Mouse (Mus musculus): ENCODE measurements at regions not wholly inside any gene's neighbourhood (a gene's known extent, or its start where the extent isn't known, plus 50 kb on each side); places are given as distances from the start of the nearest gene placed in this dataset.

DNA sequence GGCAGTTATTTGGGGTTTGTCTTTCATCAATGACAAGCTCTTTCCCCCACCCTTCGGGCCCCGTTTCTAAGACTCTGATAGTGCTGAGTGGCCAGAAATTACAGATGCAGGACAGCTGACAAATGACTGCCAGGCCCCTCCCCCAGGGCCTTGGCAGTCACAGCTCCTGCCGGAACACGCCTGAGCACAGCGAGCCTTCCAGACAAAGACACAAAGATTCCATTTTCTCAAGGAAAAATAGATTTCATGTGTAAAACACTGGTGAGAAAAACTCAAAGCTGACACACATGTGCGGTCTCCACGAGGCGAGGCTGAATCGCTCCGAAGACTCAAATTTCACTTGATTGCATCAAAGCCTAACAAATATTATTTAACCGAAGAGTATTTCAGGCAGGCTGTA is 247.6 kb downstream of the Ptprc start:
- no peak for DNase-seq (ENCODE audit: low read depth)

DNA sequence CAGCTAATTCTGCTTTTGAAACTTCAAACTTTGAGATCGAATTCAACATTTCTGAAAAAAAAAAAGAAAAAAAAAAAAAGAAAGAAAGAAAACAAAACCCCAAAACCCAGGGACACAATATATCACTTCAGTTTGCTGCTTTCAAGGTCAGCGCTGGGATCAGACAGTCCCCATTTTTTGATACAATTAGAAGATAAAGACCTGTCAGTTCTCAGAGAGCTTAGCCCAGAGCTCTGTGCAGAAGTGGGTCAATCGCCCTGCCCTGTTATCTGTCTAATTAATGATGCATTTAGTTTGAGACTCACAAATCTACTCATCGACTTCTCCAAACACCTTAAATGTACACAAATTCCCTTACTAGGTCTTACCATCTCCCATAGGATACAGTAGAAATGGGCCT is 249.2 kb downstream of the Ptprc start:
- no peak for DNase-seq (ENCODE audit: low read depth)

DNA sequence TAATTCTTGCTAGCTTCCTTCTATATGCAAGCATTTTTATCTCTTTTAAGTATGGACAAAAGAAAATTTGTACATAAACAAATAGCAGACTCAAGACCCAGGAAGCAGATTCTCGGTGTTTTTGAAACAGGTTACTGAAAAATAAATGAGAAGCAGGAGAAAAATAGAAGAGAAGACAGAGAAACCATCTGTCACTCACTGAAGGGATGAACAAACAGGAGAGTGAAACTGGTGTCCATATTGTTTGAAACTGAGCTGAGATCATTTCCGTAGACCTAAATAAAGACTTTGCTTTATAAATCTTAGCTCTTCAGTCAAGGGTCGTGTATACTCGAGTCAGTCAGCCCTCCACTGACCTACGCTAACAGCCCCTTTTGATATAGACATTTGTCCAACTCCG is 251.4 kb downstream of the Ptprc start:
- DNase-seq (ENCODE audit: low read depth) = no peak

DNA sequence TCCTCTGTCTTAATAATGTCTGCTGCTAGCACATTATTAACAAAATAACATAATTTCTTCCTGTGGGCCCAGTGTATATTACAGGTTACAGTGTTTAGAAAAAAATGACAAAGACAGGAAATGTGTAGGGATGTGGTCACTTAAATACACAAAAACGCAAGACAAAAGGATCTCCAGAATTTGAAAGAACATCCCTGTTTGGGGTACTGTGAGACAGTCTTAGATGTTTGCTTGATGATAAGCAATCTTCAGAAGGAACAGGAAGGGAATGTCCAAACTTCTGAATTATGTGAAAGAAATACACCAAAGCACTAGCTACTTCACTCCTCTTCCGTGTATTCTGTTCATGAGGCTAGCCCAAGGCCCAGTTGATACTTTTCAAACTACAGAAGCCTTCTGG is 251.8 kb downstream of the Ptprc start:
- no peak for DNase-seq (ENCODE audit: low read depth)

DNA sequence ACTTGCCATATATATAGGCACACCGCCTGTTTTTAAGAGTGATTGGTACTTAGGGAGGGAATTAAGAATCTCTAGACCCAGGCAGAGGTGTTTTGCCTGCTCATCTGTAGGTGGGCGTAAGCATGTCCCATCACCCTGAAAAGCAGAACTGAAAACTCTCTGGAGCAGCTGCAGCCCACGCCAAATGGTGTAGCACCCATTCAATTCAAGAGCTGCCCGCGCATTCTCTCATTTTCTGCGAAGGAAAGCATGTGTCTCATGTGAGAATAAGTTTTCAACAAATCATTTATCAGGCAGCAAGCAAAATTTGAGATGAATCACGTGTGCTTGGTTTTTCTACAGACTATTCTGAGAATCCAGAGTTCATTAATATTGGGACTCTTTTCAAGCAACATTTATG is 252.7 kb downstream of the Ptprc start:
- DNase-seq (ENCODE audit: low read depth) = no peak

DNA sequence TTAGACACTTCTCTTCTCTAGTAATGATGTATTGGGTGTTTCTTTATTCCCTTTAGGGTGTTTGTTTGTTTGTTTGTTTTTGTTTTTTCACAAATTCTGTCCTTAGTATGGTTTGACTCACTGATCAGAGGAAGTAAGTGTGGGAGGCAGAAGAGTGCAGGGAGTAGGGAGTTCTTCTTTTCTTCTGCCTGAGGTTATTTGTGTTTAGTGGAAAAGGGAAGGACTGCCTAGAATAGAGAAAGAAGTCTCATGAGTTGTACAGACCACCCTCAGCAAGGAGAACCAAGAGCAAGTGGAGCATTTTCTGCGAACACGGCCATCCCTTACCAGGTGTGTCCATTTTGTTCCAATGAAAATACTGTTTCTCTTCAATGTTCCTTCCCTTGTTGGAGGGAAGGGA is 253.9 kb downstream of the Ptprc start:
- DNase-seq (ENCODE audit: low read depth) = no peak

DNA sequence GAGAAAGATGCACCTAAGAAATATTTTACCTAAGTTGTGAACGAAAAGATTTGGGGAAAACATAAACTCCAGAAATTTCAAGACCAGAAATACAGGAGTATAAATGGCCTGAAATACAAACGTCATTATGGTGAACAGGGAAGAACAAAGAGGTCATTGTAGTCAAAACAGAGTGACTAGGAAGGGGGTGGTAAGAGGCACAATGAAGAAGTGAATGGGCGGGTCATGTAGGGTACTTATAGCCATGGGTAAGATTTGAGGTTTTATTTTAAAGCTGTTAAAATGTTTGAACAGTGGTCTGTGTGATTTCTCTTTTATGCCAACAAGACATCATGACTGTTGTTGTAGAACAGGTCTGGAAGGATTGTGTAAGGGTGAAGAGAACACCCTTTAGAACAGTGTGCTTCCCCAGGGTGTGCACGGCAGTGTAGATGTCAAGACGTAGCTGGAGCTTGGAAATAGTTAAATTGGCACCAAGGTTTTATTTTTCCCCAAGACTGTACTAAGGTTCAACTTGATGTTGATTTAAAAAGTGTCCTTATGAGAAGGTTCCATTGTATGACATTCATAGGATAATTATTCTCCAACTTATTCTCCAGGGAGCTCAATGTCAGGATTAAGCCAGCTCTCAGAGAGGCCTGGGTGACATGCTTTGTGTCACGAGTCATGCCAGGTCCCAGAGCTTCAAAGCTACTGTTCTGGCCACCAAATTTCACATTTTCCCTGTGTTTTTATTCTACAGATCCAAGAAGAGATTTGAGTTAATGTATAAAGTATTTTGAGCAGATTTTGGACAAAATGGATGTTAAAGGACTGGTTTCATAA is 255.6 kb downstream of the Ptprc start:
- DNase-seq (ENCODE audit: low read depth) = no peak

DNA sequence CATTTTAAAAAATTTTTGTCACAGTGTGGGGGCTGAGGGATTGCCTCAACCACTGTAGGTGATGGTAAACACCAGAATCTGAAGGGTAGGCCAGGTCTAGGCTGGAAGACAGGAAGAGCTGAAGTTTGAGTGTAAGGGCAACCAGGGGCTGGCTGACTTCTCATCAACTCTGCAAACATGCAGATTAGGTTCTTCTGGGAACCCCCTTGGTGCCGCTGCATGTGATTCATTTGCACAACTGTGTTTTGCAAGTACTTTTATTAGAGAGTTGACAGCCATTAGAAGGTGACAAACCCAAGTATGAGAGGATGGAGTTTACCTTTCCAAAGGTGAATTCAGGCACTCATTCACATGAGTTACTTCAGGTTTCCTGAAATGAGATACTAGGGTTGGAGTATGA is 258.1 kb downstream of the Ptprc start:
- no peak for DNase-seq (ENCODE audit: low read depth)

DNA sequence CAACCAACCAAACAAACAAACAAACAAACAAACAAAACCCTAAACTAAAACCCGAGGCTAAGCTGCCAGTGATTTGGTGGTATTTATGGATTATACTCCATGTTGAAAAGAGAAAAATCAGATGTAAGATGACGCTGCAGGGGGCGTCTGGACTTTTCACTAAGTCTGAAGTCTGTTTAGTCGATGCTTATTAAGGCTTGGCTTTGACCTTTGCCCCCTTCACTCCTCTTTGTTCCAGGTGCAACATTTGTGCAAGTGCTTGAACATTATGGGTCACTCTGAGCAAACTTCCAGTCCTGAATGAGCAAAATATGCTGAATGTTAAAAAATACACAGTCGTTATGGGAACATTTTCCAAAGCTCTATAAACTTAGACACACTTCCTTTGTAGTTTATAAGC is 268.6 kb downstream of the Ptprc start:
- DNase-seq (ENCODE audit: low read depth) = no peak

DNA sequence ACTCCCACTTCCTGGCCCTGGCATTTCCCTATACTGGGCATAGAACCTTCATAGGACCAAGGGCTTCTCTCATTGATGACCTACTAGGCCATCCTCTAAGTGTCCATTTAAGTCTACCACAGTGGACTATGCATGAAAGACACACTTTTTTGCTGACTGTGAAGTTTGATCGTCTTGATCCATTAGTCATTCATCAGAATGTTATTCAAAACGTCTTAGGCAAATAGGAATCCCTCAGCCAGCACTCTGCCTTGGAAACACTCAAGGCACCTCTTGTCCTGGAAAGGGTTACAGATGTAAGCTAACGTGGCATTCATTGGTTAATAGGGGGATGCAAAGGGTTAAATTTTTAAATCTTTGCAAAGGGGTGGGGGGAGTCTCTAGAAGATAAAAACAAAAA is 269.0 kb downstream of the Ptprc start:
- no peak for DNase-seq (ENCODE audit: low read depth)

DNA sequence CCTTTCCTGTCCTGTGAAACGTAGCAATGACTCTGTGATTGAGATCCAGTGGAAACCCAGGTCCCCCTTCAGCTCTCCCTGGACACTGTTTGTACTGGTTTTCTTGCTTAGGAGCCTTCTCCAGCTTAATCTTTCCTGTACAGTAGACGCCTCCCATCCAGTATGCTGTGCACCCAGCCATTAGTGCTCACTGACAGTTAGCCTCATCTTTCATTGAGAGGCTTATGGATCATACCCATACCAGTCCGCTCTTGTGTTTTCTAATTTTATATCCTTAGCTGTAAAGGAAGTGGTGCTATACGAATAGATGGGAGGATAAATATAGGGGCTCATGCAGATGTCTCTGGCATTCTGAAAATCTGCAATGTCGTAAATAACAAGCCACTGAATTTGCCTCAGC is 269.9 kb downstream of the Ptprc start:
- DNase-seq (ENCODE audit: low read depth) = no peak

DNA sequence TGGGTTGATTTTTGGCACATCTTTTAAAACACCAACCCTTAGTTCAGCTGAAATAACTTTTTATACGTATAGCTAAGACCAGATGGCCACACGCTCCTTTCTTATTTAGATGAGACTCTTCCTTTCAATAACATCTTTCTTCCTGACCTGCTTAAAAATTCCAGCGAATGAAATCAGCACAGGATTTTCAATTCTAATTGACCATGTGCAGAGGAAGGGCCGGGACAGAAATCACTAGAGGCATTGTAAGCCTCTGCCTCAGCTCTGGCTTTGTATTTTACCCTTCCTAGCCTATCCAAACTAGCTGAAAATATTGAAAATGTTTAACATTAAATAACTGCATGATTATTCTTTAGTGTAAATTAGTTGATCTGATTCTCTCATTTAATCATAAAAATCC is 272.2 kb downstream of the Ptprc start:
- DNase-seq (ENCODE audit: low read depth) = no peak

DNA sequence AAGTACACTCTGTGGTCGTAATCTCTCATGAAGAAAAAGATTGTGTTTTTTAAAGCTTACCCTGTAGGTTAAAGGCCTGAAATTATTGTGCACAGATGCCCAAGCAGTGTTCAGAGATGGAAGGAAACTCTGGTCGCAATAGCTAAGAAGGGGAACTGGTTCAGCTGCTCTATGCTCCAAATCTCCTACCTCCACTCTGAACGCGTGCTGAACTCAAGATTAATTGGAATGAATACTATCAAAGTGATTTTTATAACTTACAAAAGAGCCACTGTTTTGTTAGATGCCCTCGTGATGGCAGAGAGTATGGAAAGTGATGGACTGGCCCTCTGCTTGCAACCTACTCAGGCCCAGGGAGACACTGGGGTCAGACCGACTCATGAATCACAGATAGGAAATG is 272.6 kb downstream of the Ptprc start:
- no peak for DNase-seq (ENCODE audit: low read depth)

DNA sequence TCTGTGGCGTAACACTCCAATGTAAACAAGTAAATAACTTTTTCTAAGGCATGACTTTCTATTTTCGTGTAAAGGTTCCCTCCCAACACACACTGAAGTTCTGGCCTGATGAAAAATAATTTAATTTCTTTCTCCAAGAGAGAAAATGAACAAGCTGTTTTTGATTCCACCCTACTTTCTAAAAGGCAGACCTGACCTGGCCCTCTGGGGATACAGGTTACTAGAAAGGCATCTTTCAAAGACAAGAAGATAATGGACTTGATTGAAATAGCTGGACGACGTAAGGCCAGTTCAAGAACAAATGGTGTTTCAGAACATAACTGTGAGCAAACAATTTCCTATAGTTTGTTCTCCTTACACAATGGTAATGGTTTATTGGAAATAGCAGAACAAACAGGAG is 273.5 kb downstream of the Ptprc start:
- no peak for DNase-seq (ENCODE audit: low read depth)

DNA sequence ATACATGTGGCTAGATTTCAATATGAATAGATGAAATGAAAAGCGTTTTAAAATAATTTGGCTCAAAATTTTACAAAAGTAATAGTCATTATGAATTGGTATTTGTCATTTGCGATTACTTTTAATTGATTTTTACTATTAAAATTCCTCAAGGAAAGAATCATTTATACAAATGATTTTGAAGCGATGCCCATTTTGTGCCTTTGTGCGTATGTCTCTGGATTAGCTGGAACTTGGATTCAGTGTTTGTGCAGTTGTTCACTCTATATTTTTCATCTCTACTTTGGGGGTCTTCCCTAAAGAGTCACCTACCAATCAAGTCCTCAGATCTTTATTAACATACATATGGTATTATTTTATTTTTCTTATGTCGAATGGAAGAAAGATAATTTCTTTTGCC is 274.3 kb downstream of the Ptprc start:
- no peak for DNase-seq (ENCODE audit: low read depth)

DNA sequence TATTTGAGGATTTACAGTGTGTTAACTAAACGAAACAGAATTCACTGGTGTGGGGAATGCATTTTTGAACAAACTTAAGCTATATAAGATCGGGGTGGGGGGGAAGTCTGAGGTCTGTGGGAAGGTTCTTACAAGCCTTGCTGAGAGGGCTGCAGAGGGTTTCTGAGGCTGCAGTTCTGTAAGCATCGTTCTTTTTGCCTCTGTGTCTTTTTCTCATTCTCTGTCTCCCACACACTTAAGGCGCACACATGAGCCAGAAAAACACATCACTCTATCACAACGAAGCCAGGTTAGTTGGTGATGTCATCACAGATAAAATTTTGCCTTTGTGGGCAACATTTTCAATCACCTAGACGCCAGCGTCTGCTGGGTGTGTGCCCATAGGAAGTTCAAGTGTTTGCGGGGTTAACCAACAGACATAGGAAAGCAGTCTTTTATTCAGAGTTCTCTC is 274.9 kb downstream of the Ptprc start:
- DNase-seq (ENCODE audit: low read depth) = peak; percentile 23

DNA sequence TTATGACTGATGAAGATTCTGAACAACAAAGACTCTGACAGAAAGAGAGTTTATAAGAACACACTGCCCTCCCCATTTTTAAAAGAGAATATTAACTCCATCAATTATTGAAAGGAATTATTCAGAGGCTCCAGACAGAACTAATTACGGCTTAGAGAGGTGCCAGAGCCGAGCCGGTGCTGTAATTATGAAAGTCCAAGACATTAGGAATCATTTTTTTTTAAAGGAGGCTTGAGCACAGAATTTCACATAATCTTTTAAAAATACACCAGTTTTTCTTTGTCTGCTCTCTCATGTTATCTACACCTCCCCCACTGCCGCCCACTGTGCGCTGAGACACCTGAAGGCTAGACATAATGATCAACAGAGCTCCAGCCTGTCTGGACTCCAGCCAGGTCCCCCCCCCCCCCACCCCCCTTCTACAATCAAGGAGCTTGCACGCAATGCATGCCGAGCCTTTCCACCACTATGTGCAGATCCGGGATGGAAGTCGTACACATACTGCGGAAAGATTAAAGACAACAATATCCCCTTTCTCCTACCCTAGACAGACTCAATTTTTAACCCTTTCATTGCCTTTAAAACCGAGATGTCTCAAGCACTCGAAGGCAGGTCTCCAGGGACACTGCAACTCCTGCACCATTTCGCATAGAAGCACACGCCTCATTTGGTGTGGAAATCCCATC is 275.4 kb downstream of the Ptprc start:
- DNase-seq (ENCODE audit: low read depth) = peak; percentile 35

DNA sequence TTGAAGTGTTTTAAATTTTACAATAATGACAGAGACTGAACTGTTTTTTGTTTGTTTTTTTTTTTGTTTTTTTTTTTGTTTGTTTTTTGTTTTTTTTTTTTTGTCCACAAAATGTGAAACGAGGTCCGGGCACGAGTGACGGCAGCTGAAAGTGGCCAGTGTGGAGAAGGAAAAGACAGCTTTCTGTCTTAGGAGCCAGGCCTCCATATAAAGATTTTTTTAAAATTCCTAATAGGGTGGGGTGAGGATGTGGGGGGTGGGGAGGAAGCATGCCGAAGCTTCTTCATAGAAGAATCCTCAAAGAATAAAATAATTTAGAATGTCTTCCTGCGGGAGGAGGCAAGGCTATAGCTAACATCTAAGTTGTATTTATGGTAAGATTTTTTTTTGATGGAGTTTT is 276.2 kb downstream of the Ptprc start:
- DNase-seq (ENCODE audit: low read depth) = no peak

DNA sequence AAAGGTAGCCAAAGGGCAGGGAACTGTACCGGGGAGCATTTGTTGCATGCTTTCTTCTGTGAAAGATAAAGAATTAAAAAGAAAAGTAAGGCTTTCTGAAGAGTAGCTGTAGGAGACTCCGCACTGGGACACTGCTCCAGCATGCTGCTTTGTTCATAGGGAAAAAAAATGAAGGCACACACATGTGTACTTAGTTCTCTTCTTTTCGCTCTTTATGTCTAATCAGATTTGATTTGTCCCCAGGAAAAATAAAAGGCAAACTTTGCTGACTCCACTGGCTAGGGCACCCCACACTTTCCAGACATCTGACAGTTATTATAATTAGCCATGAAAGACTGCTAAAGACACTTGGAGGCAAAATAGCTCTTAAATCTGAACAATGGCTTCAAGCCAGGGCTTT is 276.6 kb downstream of the Ptprc start:
- no peak for DNase-seq (ENCODE audit: low read depth)

DNA sequence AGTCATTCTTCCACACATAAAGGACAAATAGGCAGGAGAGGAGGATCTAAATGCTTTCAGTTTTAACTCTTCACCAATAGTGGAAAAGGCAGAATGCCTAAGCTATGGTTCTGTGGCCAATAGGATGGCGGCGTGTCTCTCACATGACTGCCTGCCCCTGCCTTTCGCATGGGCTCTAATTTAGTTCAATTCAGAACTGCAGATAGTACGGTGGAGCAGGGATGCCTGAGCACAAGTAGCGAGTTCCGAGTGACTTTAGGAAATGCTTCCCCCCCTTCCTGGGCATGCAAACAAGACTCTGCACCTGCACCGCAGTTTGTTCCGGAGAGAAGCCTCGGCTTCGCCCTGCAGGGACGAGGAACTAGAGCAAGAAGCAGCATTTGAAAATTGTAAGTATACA is 277.1 kb downstream of the Ptprc start:
- DNase-seq (ENCODE audit: low read depth) = peak; percentile 82

DNA sequence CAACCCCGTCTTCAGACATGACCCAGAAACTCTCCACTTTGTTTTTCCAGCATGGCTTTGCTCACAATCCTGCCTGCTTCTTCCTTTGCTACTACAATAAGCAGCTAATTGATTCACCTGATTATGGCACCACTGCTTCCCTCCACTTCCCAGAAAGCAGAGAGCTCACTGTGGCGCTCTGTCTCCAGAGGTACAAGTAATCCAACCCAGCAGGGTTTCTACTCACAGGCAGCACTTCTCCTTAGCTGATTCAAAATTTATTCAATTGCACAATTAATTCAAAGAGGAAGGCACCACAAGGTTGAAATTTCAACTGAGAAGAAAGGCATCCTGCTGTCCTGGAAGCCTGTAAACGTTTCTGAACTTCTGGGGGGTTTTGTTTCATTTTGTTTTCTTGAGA is 293.9 kb downstream of the Ptprc start:
- DNase-seq (ENCODE audit: low read depth) = no peak

DNA sequence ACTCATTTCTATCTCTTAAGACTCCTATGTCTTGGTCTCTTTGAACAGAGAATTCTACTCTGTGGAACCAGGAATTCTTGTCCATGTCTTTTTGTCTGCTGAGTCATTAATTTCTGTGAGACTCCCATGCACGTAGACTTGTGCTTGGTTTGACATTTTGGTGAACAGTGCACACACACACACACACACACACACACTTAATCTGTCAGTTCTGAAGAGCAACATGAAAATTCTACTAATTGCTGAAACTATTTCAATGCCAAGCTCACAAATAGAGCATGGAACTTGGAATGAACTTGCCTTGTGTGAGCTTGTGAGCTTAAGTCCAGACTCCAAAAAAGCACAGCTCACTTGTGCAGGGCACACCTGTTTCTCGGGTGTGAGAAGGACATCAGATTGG is 301.1 kb downstream of the Ptprc start:
- no peak for DNase-seq (ENCODE audit: low read depth)

DNA sequence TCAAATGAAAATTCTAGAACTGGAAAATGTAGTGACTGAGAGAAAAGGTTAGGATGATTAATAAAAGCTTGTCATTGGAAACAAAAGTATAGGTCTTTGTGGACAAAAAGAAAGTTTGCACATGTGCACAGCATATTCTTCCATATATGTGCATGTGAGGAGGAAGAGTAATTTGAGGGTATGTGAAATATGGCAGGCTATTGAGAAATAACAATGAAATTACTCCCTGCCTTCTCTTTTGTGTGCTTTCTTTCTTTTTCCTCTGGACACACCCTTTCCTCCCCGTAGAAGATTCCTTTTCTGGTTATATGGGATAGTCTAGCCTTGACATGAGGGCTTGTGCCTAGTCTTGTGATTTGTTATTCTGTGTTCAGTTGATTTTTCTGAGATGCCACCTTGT is 301.9 kb downstream of the Ptprc start:
- no peak for DNase-seq (ENCODE audit: low read depth)

DNA sequence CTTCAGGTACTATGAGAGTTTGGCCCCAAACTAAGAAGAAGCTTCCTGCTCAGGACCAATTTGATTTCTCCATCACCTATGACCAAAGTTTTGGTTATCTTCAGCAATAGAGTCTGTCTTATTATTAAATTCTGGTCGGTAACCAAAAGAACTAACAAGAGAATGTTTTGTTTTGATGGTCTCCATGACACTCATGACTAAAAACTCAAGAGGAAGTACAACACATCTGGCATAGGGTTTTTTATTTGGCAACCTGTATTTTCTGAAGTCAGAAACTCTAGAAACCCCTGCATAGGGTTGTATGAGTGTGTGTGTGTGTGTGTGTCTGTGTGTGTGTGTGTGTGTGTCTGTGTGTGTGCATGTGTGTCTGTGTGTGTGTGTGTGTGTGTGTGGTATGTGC is 310.5 kb downstream of the Ptprc start:
- DNase-seq (ENCODE audit: low read depth) = no peak
